Mouse (Mus musculus) heart, embryonic 10.5 days (tissue): ENCODE measurements at regions not wholly inside any gene's neighbourhood (a gene's known extent, or its start where the extent isn't known, plus 50 kb on each side); places are given as distances from the start of the nearest gene placed in this dataset.

Experiments
- DNase-seq: peaks from one replicate; pipeline ENCODE4 v3.0.0-alpha.2; 2017; ENCODE audit warnings: low spot score
- H3K27ac ChIP-seq: fragments of 300-500 bp; sonication (generic); 2 replicates; pipeline ENCODE4 v1.5.1; 2016; ENCODE audit warnings: mild to moderate bottlenecking
- H3K27me3 ChIP-seq: fragments of 300-500 bp; sonication (generic); 2 replicates; pipeline ENCODE4 v1.6.1; 2016; ENCODE audit warnings: mild to moderate bottlenecking; ENCODE audit not compliant: poor library complexity, insufficient read depth, severe bottlenecking
- H3K36me3 ChIP-seq: fragments of 300-500 bp; sonication (generic); 2 replicates; pipeline ENCODE4 v1.6.1; 2016; ENCODE audit warnings: mild to moderate bottlenecking, moderate library complexity
- H3K4me1 ChIP-seq: fragments of 300-500 bp; sonication (generic); 2 replicates; pipeline ENCODE4 v1.6.1; 2016; ENCODE audit warnings: mild to moderate bottlenecking
- H3K4me3 ChIP-seq: fragments of 300-500 bp; sonication (generic); 2 replicates; pipeline ENCODE4 v1.5.1; 2016; ENCODE audit warnings: mild to moderate bottlenecking, moderate library complexity
- H3K9me3 ChIP-seq: fragments of 300-500 bp; sonication (generic); 2 replicates; pipeline ENCODE4 v1.6.1; 2016; ENCODE audit warnings: mild to moderate bottlenecking, moderate library complexity
- WGBS: fragments of 180-500 bp; shearing (Covaris S2); methylation state at CpG from one replicate; pipeline ENCODE4 v1.1.7; 2016; 5-methylcytosine and 5-hydroxymethylcytosine counted together

DNA sequence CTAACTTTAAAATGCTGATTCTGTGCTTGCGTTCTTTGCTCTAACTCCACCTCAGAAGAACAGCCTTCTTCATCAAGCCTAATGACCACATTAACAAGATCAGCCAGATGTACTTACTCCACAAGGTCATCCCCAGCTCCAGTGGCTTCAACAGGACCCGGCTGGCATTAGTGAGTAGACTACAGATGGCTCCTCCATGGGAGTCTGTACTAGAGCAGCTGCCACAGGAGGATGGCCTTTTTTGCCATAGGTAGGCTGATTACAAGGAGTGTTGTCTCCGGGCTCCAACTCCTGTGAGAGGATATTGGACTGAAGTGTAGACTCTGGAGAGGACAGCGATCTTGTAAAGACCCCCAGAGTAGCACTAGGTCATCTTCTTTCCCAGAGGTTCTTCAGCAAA, 729.7 kb downstream of the Galc start:
- WGBS: 87% methylated on average over 4 of the region's 4 CpGs

DNA sequence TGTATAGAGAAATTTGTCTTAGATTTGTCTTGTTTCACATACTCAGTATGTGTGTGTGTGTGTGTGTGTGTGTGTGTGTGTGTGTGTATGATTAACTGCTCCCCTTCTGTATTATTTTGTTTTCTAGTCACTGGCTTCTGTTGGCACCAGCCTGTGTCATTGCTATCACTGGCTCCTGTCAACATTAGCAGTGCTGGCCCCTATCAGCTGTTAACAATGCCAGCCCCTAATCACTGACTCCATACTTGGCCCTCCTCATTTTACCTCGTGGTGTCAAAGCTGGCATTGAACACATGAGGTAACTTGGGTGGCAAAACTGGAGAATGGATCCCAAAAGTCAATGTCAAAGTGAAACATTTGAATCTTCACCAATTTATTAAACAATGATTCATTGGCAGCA, 733.3 kb downstream of the Galc start:
- H3K9me3 ChIP-seq: no peaks in the 10 kb centered on the region
- H3K4me3 ChIP-seq: no peak overlapping the region
- no peaks in the 10 kb centered on the region for H3K36me3 ChIP-seq
- no peaks in the 10 kb centered on the region for H3K4me1 ChIP-seq
- H3K27ac ChIP-seq: no peak overlapping the region
- H3K27me3 ChIP-seq: no peaks in the 10 kb centered on the region
- DNase-seq: no peak
- 12% methylated on average over 1 of the region's 1 CpGs for WGBS

More for the DNA sequence above, 729.7 kb downstream of the Galc start:
- Histone ChIP-seq H3K9me3 (no peaks in the 10 kb centered on the region), H3K27ac (no peak overlapping the region), H3K36me3 (no peaks in the 10 kb centered on the region), H3K4me1 (no peaks in the 10 kb centered on the region), H3K4me3 (no peak overlapping the region), H3K27me3 (no peaks in the 10 kb centered on the region)
- DNase-seq: no peak

DNA sequence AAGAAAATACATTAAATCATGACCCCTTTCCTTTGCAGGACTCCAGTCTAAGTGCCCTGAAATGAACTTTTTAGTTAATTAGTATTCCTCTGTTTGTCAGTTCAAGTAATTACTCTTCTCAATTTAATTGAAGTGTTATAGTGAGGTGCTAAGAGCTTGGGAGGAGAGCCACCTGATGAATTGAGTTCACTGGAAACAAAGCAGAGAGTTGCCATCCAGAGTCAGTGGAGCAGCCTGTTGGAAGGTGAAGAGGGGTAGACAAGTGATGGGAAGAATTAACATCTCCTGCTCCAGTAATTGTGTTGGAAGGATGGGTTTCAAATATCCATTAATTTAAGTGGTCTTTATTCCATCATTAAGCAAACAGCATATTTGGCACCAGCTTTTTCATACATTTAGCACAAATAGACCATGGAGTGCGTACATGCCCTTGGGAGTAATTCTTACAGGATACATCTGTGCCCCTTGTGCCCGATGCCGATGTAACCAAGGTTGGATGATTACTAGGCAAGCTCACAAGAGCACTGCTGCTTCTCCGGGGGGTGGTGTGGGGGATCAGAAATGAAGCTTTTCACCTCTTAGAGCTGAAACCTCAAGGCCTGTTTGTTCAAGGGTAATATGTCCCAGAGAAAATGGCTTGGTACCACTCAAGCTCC, 739.3 kb downstream of the Galc start:
- H3K4me1 ChIP-seq: peaks cover 3% of the 10 kb centered on the region; the same call in 1 of the 2 replicates
- no peaks in the 10 kb centered on the region for H3K27me3 ChIP-seq
- WGBS: 90% methylated on average over 4 of the region's 4 CpGs
- H3K4me3 ChIP-seq: no peak overlapping the region
- no peak for DNase-seq
- H3K36me3 ChIP-seq: no peaks in the 10 kb centered on the region
- no peak overlapping the region for H3K27ac ChIP-seq
- no peaks in the 10 kb centered on the region for H3K9me3 ChIP-seq

DNA sequence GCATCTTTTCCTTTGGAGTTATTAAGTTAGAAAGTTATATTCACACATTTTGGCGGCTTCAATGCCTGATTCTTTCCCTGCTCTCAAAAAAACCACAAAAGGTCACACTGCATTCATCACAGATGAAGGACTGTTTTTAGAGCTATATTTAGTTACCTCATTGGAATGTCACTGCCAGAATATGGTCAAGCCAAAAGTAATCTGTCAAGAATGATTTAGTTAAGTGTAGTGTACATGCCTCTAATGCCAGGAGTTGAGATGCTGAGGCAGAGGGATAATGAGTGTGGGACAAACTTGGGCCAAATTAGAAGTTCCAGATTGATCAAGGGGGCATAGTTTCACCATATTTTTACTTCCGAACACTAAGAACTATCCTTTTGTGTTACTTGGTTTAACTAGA, 741.7 kb downstream of the Galc start:
- H3K4me3 ChIP-seq: no peak overlapping the region
- no peaks in the 10 kb centered on the region for H3K9me3 ChIP-seq
- no peaks in the 10 kb centered on the region for H3K36me3 ChIP-seq
- DNase-seq: no peak
- WGBS: 71% methylated on average over 2 of the region's 2 CpGs
- peaks cover 3% of the 10 kb centered on the region; the same call in 1 of the 2 replicates for H3K4me1 ChIP-seq
- no peaks in the 10 kb centered on the region for H3K27me3 ChIP-seq
- peak overlapping the region; percentile 59 for H3K27ac ChIP-seq

DNA sequence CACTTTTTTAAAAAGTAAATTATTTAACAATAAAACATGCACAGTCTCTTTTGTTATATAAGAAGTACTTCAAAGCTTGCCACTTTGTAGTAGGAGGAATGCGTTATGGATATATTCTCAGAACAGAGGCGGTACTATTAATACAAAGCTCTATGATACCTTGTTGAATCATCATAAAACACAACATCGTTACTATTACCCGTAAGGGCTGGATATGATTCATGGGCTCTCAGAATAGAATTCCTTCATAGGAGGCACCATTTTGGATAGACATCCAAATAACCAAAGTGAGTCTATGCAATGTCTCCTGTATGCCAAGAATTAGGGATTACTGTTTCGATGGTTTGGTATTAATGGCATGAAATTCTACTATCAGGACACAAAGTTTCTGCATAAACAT, 743.5 kb downstream of the Galc start:
- no peaks in the 10 kb centered on the region for H3K9me3 ChIP-seq
- no peak overlapping the region for H3K27ac ChIP-seq
- H3K36me3 ChIP-seq: no peaks in the 10 kb centered on the region
- DNase-seq: no peak
- no peak overlapping the region for H3K4me3 ChIP-seq
- H3K27me3 ChIP-seq: no peaks in the 10 kb centered on the region
- 92% methylated on average over 5 of the region's 5 CpGs for WGBS
- H3K4me1 ChIP-seq: peaks cover 3% of the 10 kb centered on the region; the same call in 1 of the 2 replicates

DNA sequence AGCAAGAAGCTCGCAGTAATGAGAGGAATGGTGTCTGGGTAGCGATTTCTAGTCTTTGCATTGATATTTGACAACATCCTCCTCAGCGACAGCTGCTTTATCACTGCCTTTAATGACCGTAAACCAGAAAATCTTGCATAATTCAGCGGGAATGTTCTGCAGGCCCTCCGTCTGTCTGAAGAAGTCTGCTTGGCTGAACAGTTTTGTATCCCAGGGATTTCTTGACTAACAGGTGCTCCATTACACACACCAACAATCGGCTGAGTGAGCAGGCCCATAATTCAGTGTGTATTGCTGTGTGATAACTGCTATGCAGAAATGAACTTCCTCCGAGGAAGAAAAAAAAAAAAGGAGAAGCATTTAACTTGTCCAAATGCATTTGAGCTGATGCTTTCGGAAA, 747.4 kb downstream of the Galc start:
- no peaks in the 10 kb centered on the region for H3K27me3 ChIP-seq
- H3K4me1 ChIP-seq: no peaks in the 10 kb centered on the region
- no peak overlapping the region for H3K4me3 ChIP-seq
- H3K36me3 ChIP-seq: no peaks in the 10 kb centered on the region
- DNase-seq: no peak
- H3K9me3 ChIP-seq: no peaks in the 10 kb centered on the region
- no peak overlapping the region for H3K27ac ChIP-seq
- WGBS: 71% methylated on average over 9 of the region's 9 CpGs

DNA sequence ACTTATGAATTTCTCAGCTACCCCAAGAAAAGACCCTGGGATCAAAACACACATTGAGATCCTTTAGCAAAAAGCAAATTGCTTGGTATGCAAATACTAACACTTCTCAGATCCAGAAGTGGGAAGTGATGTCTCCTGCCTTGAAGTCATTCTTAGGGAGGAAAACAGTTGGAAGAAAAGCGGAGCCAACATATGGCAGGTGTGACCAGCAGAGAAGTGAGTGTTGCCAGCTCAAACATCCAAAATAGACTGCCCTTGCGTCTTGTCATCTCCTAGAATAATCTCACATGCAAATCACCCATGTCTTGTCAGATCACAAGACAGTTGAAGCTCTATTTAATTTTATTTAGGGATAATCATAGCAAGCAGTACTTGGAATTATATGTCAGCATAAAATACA, 757.8 kb downstream of the Galc start:
- Histone ChIP-seq H3K4me1 (no peaks in the 10 kb centered on the region), H3K27me3 (no peaks in the 10 kb centered on the region), H3K27ac (no peak overlapping the region), H3K4me3 (no peak overlapping the region), H3K9me3 (no peaks in the 10 kb centered on the region), H3K36me3 (no peaks in the 10 kb centered on the region)
- DNase-seq: no peak
- WGBS: 75% methylated on average over 2 of the region's 2 CpGs

DNA sequence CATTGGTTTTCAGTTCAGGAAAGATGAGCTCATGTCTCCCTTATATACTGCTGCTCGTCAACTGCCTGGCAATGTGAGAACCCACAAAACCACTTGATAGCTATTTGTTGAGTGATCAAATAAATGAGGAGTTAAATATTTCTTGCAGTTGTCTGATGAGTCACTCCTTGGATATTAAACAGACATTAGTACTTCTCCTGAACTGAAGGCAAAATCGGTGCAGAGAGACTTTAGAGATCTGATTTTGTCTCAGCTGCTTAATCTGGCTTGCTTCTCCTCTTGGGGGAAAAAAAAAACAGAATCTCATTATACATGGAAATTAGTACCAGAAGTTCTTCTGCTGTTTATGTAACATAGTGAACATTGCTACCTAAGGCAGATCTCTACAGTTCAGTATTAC, 775.7 kb downstream of the Galc start:
- no peaks in the 10 kb centered on the region for H3K36me3 ChIP-seq
- H3K27me3 ChIP-seq: no peaks in the 10 kb centered on the region
- H3K9me3 ChIP-seq: no peaks in the 10 kb centered on the region
- H3K4me1 ChIP-seq: no peaks in the 10 kb centered on the region
- no peak for DNase-seq
- WGBS: 56% methylated on average over 2 of the region's 2 CpGs
- H3K27ac ChIP-seq: no peak overlapping the region
- H3K4me3 ChIP-seq: no peak overlapping the region

DNA sequence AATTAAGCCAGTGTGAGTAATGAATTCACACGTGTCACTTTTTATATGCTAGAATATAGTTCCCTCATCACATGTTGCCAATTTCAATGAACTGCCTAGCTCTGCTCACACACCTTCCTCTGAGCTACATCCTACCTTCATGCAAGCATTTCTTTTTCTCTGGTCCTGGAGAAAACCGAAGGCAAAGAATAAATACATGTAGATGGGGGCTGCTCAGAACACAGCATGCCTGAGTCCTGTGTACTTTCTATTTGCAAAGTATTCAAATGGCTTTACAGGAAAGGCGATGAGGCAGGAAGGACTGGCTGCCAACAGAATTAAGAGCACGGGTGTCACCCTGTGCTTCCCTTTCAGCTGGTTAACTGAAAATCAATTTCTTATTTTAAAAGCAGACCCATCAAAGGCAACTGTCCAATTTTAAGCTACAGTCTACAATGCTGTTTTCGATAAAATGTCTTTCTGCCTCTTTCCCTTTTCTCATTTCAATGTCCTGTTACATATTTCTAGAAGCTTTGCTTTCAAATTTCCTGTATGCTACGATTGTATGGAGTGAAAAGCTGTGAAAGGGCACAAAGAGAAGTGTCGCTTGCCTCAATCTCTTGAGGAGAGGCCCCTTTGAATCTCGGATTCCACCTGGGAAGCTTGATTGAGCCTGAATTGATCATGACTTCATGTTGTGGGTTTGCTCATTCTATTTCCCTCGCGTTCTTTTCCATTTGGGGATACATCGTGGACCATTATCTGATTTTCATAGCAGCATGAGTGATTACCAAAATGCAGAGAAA, 782.6 kb downstream of the Galc start:
- Histone ChIP-seq H3K27me3 (no peaks in the 10 kb centered on the region), H3K36me3 (no peaks in the 10 kb centered on the region), H3K27ac (no peak overlapping the region), H3K4me1 (no peaks in the 10 kb centered on the region), H3K9me3 (no peaks in the 10 kb centered on the region), H3K4me3 (no peak overlapping the region)
- no peak for DNase-seq
- WGBS: 65% methylated on average over 11 of the region's 11 CpGs

DNA sequence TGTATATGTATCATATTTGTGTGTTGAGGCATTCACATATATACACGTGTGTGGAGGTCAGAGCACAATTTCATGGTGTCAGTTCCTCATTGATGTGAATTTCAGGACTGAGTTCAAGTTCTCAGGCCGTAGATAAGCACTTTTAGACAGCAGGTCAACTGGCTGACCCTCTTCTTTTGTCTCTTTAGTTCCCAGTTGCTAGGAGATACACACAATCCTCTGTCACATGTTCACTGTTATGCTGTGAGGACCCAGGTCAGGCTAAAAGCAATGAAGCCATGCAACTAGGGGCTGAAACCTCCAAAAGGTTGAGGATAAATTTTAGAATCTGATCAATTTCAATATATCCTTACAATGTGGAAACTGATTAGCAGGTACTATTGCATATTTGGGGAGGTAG, 783.5 kb downstream of the Galc start:
- Histone ChIP-seq H3K27me3 (no peaks in the 10 kb centered on the region), H3K4me3 (no peak overlapping the region), H3K27ac (no peak overlapping the region), H3K36me3 (no peaks in the 10 kb centered on the region), H3K9me3 (no peaks in the 10 kb centered on the region), H3K4me1 (no peaks in the 10 kb centered on the region)
- 66% methylated on average over 2 of the region's 2 CpGs for WGBS
- DNase-seq: no peak

DNA sequence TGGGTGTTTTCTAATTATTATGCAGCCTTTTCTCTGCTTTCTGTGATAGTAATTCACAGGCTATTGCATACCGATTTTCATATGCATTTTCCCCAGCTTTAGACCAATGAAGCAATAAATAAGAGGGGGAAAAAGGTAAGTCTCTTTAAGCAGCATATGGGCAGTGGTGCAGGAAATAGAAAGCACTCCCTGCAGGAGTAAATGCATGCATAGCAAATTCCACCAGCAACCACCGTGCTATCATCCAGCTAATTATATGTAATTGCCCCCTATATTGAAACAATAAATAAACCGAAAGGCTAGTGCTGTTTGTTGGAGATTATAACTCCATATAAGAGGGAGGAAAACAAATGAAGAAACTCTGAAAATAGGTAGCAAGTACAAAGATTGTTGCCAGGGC, 790.1 kb downstream of the Galc start:
- Histone ChIP-seq H3K36me3 (no peaks in the 10 kb centered on the region), H3K9me3 (no peaks in the 10 kb centered on the region), H3K27me3 (no peaks in the 10 kb centered on the region), H3K4me3 (no peak overlapping the region), H3K4me1 (no peaks in the 10 kb centered on the region), H3K27ac (no peak overlapping the region)
- no peak for DNase-seq
- WGBS: 68% methylated on average over 3 of the region's 3 CpGs

DNA sequence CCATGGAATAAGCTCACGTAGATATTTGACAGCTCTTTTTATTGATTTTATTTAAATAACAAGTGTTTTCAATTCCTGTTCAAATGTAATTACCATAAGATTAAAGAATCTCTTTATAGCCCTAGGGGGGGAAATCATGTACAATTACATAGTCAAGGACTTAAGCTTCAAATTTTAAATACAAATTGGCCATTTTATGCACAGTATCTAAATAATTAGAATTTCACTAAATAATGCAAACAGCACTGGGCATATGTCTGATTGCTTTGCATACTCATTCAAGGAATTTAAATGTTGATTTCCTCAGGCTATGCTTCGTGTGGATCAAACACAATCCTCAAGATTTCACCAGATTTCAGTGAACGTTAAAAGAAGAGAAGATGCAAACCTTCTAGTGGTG, 823.1 kb downstream of the Galc start:
- DNase-seq: no peak
- Histone ChIP-seq H3K4me1 (no peaks in the 10 kb centered on the region), H3K9me3 (no peaks in the 10 kb centered on the region), H3K4me3 (no peak overlapping the region), H3K27ac (no peak overlapping the region), H3K36me3 (no peaks in the 10 kb centered on the region), H3K27me3 (no peaks in the 10 kb centered on the region)
- 83% methylated on average over 3 of the region's 3 CpGs for WGBS

DNA sequence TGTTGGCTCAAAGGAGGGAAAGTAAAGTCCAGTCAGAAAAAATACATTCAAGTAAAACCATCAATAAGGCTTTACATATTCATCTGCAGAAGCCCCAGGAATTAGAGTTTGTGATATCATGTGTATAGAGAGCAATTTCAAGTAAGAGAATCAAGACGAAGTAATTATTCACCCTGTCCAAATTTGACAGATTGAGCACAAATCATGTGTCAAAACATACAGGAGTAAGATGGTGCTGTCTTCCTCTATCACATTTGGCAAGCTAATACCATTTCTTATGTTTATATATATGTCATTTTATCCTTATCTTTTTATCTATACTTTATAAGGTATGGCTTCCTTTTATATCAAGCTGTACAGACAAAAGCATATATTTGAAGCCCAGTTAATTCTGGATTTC, 825.2 kb downstream of the Galc start:
- H3K27me3 ChIP-seq: no peaks in the 10 kb centered on the region
- H3K4me1 ChIP-seq: no peaks in the 10 kb centered on the region
- no peaks in the 10 kb centered on the region for H3K36me3 ChIP-seq
- no peak overlapping the region for H3K4me3 ChIP-seq
- 61% methylated on average over 1 of the region's 1 CpGs for WGBS
- no peak for DNase-seq
- no peaks in the 10 kb centered on the region for H3K9me3 ChIP-seq
- H3K27ac ChIP-seq: no peak overlapping the region
